In genomic region chr4:43897209-43897608, GRCm38 (mm10) we compare ENCODE assay signal across 28 mouse cellular contexts. TPM values are rescaled to one million over a fixed set of nuclear protein-coding genes. Genes with fewer than 3 reads are reported as not detected.
DNase-seq lines count a peak whose midpoint lies in the region; ATAC-seq and TF ChIP-seq lines count a peak whose summit lies in the region.
"Had no signal": no experiment of that assay in that cellular context is flagged by ENCODE, and none has a peak within 500 bp of the region (broad histone marks: within the 10 kb centered on the region; RNA-seq: fewer than 3 reads in every experiment).

No protein-coding gene starts in this region.

- no peak overlapping the region for H3K4me3 ChIP-seq in heart, adult 2 months
- H3K4me3 ChIP-seq: embryonic facial prominence, embryonic 13.5 days; embryonic facial prominence, embryonic 15.5 days; erythroblast, embryonic 14.5 days; forebrain, embryonic 10.5 days; forebrain, embryonic 12.5 days had no signal

- no peaks in the 10 kb centered on the region for H3K27me3 ChIP-seq in heart, adult 2 months (ENCODE audit: control insufficient read depth, insufficient read depth, low read length)
- H3K27me3 ChIP-seq: embryonic facial prominence, embryonic 13.5 days; embryonic facial prominence, embryonic 15.5 days; forebrain, embryonic 12.5 days had no signal

- H3K4me1 ChIP-seq in heart, adult 2 months (ENCODE audit: control insufficient read depth, insufficient read depth, low read length), result no peaks in the 10 kb centered on the region
- H3K4me1 ChIP-seq: embryonic facial prominence, embryonic 15.5 days; forebrain, embryonic 10.5 days; forebrain, embryonic 12.5 days had no signal

- no peak overlapping the region for H3K27ac ChIP-seq in heart, adult 2 months
- H3K27ac ChIP-seq: embryonic facial prominence, embryonic 13.5 days; embryonic facial prominence, embryonic 15.5 days; forebrain, embryonic 10.5 days; forebrain, embryonic 12.5 days had no signal

- H3K36me3 ChIP-seq in heart, adult 2 months (ENCODE audit: control insufficient read depth, insufficient read depth, low read length), result no peaks in the 10 kb centered on the region
- H3K36me3 ChIP-seq: embryonic facial prominence, embryonic 15.5 days; G1E had no signal

- ATAC-seq in frontal cortex, adult (ENCODE audit: low TSS enrichment), result peak; percentile 91
- ATAC-seq: forebrain, embryonic 14.5 days; forebrain, embryonic 16.5 days had no signal

- no peaks in the 10 kb centered on the region for H3K79me2 ChIP-seq in heart, adult 2 months (replicated peaks; ENCODE audit: control insufficient read depth, insufficient read depth, low read length)

- TF ChIP-seq POLR2A in heart, adult 2 months (IDR thresholded peaks at IDR 0.05; ENCODE audit: insufficient read depth, low read depth, low read length), result no peak

- no peak for TF ChIP-seq CTCF in heart, adult 2 months (IDR thresholded peaks at IDR 0.05)

- DNase-seq in frontal cortex, postnatal 14 days (ENCODE audit: low spot score in 2 of 2), result no peak
- peak; percentile 48 for DNase-seq in A20 (ENCODE audit: low read depth, low spot score)
- DNase-seq in NIH3T3 (ENCODE audit: low read depth), result peak; percentile 36
- no peak for DNase-seq in heart, adult 9 months (ENCODE audit: low spot score in 2 of 2)
- DNase-seq in heart, adult 2 months, result no peak
- DNase-seq in left cerebral cortex, adult 9 months (ENCODE audit: low spot score in 2 of 2), result no peak
- DNase-seq: adrenal gland, adult 2 months; adrenal gland, postnatal 10 days; adrenal gland, postnatal 25 days; cerebellum, adult 11-12 months; cerebellum, adult 2 months; cerebellum, adult 9-10 months; cerebellum, postnatal 10 days; cerebellum, postnatal 36 days; embryo, embryonic 11 days had no signal

- H3K9ac ChIP-seq in heart, adult 2 months (ENCODE audit: low read depth, low read length), result no peak overlapping the region
- H3K9ac ChIP-seq: embryonic facial prominence, embryonic 13.5 days; embryonic facial prominence, embryonic 15.5 days; forebrain, embryonic 12.5 days had no signal

- no peak for TF ChIP-seq EP300 in heart, adult 2 months (IDR thresholded peaks at IDR 0.05; ENCODE audit: insufficient read depth, low read depth, low read length)

- intact Hi-C loops in heart, adult 2 months (cut with DNase I), result no loop called here

RNA-seq across cellular contexts. Expression of gene Reck, which starts 21.9 kb away (rescaled TPM):
- 1 to 10 TPM; 5.4 to 5.6 TPM for total RNA-seq in heart, adult 2 months (2021)
- polyA plus RNA-seq in heart, adult 2 months (2012; rRNA removed), result 6.4 and 9.0 TPM in 2 replicates
- polyA plus RNA-seq: erythroblast, embryonic 14.5 days had no signal

RNA-seq across cellular contexts. Expression of gene Olfr155, which starts 45.8 kb away (rescaled TPM):
- not detected for total RNA-seq in heart, adult 2 months (2021)
- polyA plus RNA-seq in heart, adult 2 months (2012; rRNA removed), result not detected in 2 replicates
- total RNA-seq: adrenal gland, adult 2 months; adrenal gland, postnatal 10 days; adrenal gland, postnatal 25 days; adrenal gland, postnatal 4 days; common myeloid progenitor, adult 5-6 weeks had no signal
- polyA plus RNA-seq: adrenal gland, adult 2 months; C2C12; cerebellum, adult 2 months; embryonic facial prominence, embryonic 11.5 days; embryonic facial prominence, embryonic 13.5 days; erythroblast, embryonic 14.5 days; forebrain, embryonic 10.5 days; forebrain, embryonic 12.5 days; forebrain, embryonic 14.5 days; forebrain, embryonic 16.5 days; G1E had no signal

RNA-seq across cellular contexts. Expression of gene Olfr157, which starts 57.2 kb away (rescaled TPM):
- total RNA-seq in heart, adult 2 months (2021), result not detected
- polyA plus RNA-seq in heart, adult 2 months (2012; rRNA removed), result not detected in 2 replicates
- total RNA-seq: adrenal gland, adult 2 months; adrenal gland, postnatal 10 days; adrenal gland, postnatal 25 days; adrenal gland, postnatal 4 days; common myeloid progenitor, adult 5-6 weeks had no signal
- polyA plus RNA-seq: adrenal gland, adult 2 months; C2C12; cerebellum, adult 2 months; embryonic facial prominence, embryonic 11.5 days; embryonic facial prominence, embryonic 13.5 days; erythroblast, embryonic 14.5 days; forebrain, embryonic 10.5 days; forebrain, embryonic 12.5 days; forebrain, embryonic 14.5 days; forebrain, embryonic 16.5 days; G1E had no signal

RNA-seq across cellular contexts. Expression of gene Glipr2, which starts 60.0 kb away (rescaled TPM):
- 1 to 10 TPM; 2.1 to 5.3 TPM for total RNA-seq in heart, adult 2 months (2021)
- 5.2 and 6.9 TPM in 2 replicates for polyA plus RNA-seq in heart, adult 2 months (2012; rRNA removed)

Comparison
In these comparisons a context has a peak if more than half of its experiments do, and no peak if none do; other contexts are left out.
1. DNase-seq: peak in A20 (single experiment) and NIH3T3 (single experiment); none in frontal cortex, postnatal 14 days (0 of 2), heart, adult 9 months (0 of 2), heart, adult 2 months (0 of 2) and left cerebral cortex, adult 9 months (0 of 2).